Mouse (Mus musculus): ENCODE measurements around the gene Snd1.

GRCm38 (mm10) chr6:28825894-28826293, 351.0 kb downstream of the Snd1 start:
- TF ChIP-seq CTCF (conservative IDR thresholded peaks at IDR 0.05; ENCODE audit: low read length) (no peak), POU5F1 (IDR thresholded peaks at IDR 0.05; ENCODE audit: borderline replicate concordance, low read length) (no peak), NANOG (IDR thresholded peaks at IDR 0.05; ENCODE audit: borderline replicate concordance, low read length) (no peak)

Measured in E14TG2a.4 (cell line).